Mouse (Mus musculus) cerebellum, postnatal 4 days (tissue): Measurements from ENCODE around the gene Olfr868.

Experiments
- DNase-seq, 2 experiments: peaks; one replicate each; pipeline ENCODE4 v3.0.0; 2022; ENCODE audit warnings: low spot score in 2 of 2, mixed read lengths in 1 of 2

The Olfr868 gene

GRCm38 (mm10) chr9:20098326-20098725 lies at the start of gene Olfr868:
Gene Olfr868, plus strand, starts transcription at chr9:20098626.
- DNase-seq, result no peak

- DNase-seq, result no peak
Measured at GRCm38 (mm10) chr9:20057462-20057861, 41.0 kb upstream of the Olfr868 start, which contains the start of gene Olfr867. Gene Olfr867, minus strand, starts transcription at chr9:20057562.

GRCm38 (mm10) chr9:20070236-20070635 lies 28.2 kb upstream of the Olfr868 start:
- no peak for DNase-seq

- DNase-seq, result no peak
Measured at GRCm38 (mm10) chr9:20071291-20071690, 27.1 kb upstream of the Olfr868 start.

GRCm38 (mm10) chr9:20073523-20074177 lies 24.8 kb upstream of the Olfr868 start:
- DNase-seq, result no peak

- no peak for DNase-seq
Measured at GRCm38 (mm10) chr9:20128709-20129108, 30.3 kb downstream of the Olfr868 start, which contains the start of gene Olfr869. Gene Olfr869, plus strand, starts transcription at chr9:20129009.

GRCm38 (mm10) chr9:20149706-20150105 lies 51.3 kb downstream of the Olfr868 start:
- no peak for DNase-seq
